Mouse (Mus musculus): ENCODE data around the gene Arhgap23.

DNA sequence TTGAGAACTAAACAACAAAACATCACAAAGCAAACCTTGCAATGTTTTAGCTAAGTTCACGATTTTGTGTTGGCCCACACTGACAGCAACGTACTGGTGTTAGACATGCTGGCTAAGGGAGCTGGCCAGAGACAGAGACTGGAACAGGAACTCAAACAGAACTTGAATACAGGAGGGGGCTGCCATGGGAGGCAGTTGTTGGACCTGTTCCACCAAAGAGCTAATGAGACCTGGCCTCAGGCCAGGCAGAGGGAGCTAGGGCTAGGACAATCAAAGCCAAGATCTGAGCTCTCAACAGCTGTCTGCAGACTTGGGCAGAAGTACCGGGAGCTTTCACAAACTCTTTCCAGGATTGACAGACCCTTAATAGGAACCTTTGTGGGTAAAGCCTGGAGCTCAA, 125.3 kb downstream of the Arhgap23 start:
- TF ChIP-seq CTCF (IDR thresholded peaks at IDR 0.05) (no peak), EP300 (IDR thresholded peaks at IDR 0.05) (no peak)
